Mouse (Mus musculus) embryonic facial prominence, embryonic 15.5 days (tissue): ENCODE measurements around the gene Sh3pxd2a. TPM values are rescaled to one million over a fixed set of nuclear protein-coding genes. Genes with fewer than 3 reads are reported as not detected.

Source experiments
- ATAC-seq: fragments of 200-750 bp; cut with Nextera tagmentation; 2 replicates; pipeline ENCODE4 v1.8.0; 2017; ENCODE audit warnings: low read depth, moderate TSS enrichment; ENCODE audit not compliant: insufficient number of reproducible peaks, low FRiP score, low TSS enrichment
- H3K27ac ChIP-seq: fragments of 300-500 bp; sonication (generic); replicated peaks from 2 replicates; pipeline ENCODE4 v1.5.1; 2015; ENCODE audit warnings: mild to moderate bottlenecking, inconsistent platforms
- H3K27me3 ChIP-seq: fragments of 300-500 bp; sonication (generic); 2 replicates; pipeline ENCODE4 v1.6.1; 2015; ENCODE audit warnings: inconsistent platforms
- H3K36me3 ChIP-seq: fragments of 300-500 bp; sonication (generic); 2 replicates; pipeline ENCODE4 v1.6.1; 2015; ENCODE audit warnings: mild to moderate bottlenecking, inconsistent platforms
- H3K4me1 ChIP-seq: fragments of 300-500 bp; sonication (generic); 2 replicates; pipeline ENCODE4 v1.6.1; 2015; ENCODE audit warnings: inconsistent platforms
- H3K4me2 ChIP-seq: fragments of 300-500 bp; sonication (generic); replicated peaks from 2 replicates; pipeline ENCODE4 v1.6.1; 2015; ENCODE audit warnings: mild to moderate bottlenecking, inconsistent platforms
- H3K4me3 ChIP-seq: fragments of 300-500 bp; sonication (generic); replicated peaks from 2 replicates; pipeline ENCODE4 v1.5.1; 2015; ENCODE audit warnings: mild to moderate bottlenecking, inconsistent platforms
- H3K9ac ChIP-seq: fragments of 300-500 bp; sonication (generic); 2 replicates; pipeline ENCODE4 v1.6.1; 2015; ENCODE audit warnings: inconsistent platforms
- H3K9me3 ChIP-seq: fragments of 300-500 bp; sonication (generic); replicated peaks from 2 replicates; pipeline ENCODE4 v1.6.1; 2016; ENCODE audit warnings: inconsistent platforms
- WGBS: fragments of 180-500 bp; shearing (Covaris S2); methylation state at CpG from one replicate; pipeline ENCODE4 v1.1.7; 2015; 5-methylcytosine and 5-hydroxymethylcytosine counted together
- polyA plus RNA-seq: library from polyadenylated mRNA; unstranded; fragments of >200 nt; fragmentation: Nextera tagmentation; extraction: Ambion mirVana; gene quantifications from 2 replicates; pipeline ENCODE4 v1.2.1, GENCODE M21; 2015

Sh3pxd2a gene
- polyA plus RNA-seq, result 15.8 and 16.0 TPM in 2 replicates

DNA sequence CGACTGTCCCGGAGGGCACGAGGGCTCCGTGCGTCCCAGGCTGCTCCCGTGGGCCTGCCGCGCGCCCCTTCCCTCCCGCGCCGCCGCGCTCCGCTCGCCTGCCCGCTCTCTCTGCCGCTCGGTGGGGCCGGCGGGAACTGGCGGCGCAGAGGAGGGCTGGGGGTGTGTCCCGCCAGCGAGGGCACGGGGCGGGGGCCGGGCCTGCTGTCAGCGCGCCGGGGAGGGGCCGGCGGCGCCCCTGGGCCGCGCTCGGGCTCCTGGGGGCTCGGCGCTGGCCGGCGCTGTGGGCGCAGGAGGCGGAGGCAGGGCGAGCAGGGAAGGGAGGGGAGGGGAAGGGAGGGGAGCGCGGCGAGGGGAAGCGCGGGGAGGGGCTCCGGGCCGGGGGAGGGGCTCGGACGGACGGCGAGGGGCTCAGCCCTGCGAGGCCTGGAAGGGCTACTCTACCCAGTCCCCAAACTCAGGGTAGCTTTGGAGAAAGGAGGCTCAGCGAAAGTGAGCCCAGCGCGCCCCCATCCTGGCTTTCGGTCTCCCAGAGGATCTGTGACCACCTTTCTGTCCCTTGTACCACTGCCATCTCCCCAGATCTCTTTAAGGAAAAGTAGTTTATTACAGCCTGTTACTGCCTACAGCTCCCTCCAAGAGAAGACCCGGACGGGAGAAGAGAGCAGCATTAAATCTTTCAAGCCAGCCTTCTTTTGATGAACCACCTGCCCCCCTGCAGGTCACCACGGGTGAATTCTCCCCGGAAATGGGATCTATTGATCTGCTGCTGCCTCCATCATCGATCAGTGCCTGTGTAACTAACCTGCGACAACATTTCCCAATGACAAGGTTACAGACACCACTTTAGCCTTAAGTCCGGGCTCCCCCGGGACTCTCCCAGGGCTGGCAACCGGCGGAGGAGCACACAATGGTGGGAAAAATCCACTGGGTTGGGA is at the start of gene Sh3pxd2a:
Sh3pxd2a (minus strand) TSS at position 98 of the 938 bp plus-strand sequence.
- H3K4me1 ChIP-seq, result peaks cover 54% of the 10 kb centered on the region
- peak within 1 kb of the TSS; percentile 82 for H3K4me2 ChIP-seq
- WGBS, result 2% methylated on average over 48 of the region's 70 CpGs
- peak within 1 kb of the TSS; percentile 93 for H3K27ac ChIP-seq
- H3K9ac ChIP-seq, result peak within 1 kb of the TSS; percentile 88
- no peaks in the 10 kb centered on the region for H3K36me3 ChIP-seq
- no peaks in the 10 kb centered on the region for H3K27me3 ChIP-seq
- H3K4me3 ChIP-seq, result peak within 1 kb of the TSS; percentile 83
- peak; percentile 92 for ATAC-seq
- no peaks in the 10 kb centered on the region; the same call in 1 of the 2 replicates for H3K9me3 ChIP-seq

DNA sequence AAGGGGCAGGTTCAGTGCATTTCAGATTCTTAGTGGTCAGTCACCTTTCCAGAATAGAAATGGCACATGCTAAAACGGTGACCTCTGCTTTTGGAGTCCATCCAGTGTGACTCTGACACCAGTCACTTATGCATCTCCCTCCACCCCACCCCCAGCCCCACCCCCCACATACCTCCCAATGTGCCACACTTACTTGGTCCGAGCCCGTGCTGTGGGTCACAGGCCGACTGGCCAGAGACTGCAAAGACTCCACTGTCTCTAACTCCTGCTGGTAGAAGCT is 49.4 kb upstream of the Sh3pxd2a start:
- 78% methylated on average over 4 of the region's 4 CpGs for WGBS
- no peak overlapping the region for H3K4me2 ChIP-seq
- no peaks in the 10 kb centered on the region for H3K27me3 ChIP-seq
- H3K4me1 ChIP-seq, result peaks cover 27% of the 10 kb centered on the region
- no peaks in the 10 kb centered on the region for H3K9me3 ChIP-seq
- H3K9ac ChIP-seq, result no peak overlapping the region
- no peak for ATAC-seq
- H3K36me3 ChIP-seq, result peaks cover 40% of the 10 kb centered on the region
- H3K4me3 ChIP-seq, result no peak overlapping the region
- no peak overlapping the region for H3K27ac ChIP-seq

DNA sequence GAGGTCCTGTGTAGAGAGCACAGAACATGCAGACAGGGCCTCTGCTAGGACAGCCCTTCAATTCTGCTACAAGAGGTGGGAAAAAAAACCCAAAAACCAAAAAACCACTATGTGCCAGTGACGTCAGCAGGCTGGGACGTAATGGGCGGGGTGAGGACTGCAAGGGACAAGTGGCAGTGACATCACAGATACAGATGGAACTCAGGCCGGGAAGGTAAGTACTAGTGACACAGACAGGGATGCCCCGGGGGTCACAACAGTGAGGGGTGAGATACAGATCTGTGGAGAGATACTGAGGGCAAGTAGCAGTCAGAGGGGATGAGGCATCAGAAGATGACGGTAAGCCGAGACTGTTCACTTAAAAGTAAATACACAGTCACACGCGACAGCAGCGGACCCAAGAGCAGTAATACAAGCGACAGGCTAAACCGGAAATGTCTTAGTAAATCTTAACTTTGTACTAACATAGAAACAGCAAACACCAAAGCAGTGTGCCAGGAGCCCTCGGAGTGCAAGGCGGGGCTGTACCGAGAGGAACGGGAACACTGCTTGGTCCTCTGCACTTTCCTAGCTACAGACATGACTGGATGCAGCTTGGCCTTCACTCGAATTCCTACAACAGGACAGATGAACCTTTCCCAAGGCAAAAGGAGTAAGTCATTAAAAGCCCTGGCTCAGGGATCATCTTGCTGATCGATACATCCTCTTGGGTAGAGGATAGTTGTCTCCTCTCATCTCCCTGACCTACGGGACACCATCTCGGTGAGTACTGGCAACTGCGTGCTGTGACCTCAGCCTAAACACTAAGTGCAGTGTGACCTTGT is 48.8 kb upstream of the Sh3pxd2a start:
- no peak overlapping the region for H3K27ac ChIP-seq
- no peak for ATAC-seq
- no peak overlapping the region for H3K9ac ChIP-seq
- H3K4me3 ChIP-seq, result no peak overlapping the region
- no peaks in the 10 kb centered on the region for H3K9me3 ChIP-seq
- H3K27me3 ChIP-seq, result no peaks in the 10 kb centered on the region
- 70% methylated on average over 21 of the region's 21 CpGs for WGBS
- H3K4me1 ChIP-seq, result peaks cover 32% of the 10 kb centered on the region
- H3K4me2 ChIP-seq, result no peak overlapping the region
- H3K36me3 ChIP-seq, result peaks cover 40% of the 10 kb centered on the region

DNA sequence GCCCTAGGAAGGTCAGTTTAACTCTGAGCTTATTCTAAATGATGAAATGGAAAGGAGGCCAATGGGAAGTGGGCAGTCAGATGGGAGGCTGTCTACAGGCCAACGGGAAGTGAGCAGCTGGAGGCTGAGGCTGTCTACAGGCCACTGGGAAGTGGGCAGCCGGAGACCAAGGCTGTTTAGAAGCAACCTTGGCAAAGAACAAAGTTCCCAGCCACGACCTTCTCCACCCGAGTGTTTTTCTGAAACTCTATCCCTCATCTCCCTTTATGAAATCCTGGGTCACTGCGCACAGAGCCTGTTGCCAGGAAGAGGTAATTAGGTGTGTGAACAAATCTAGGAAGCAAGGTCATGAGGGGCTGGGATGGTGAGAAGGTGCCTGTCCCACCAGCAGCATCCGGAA is 47.8 kb upstream of the Sh3pxd2a start:
- 56% methylated on average over 6 of the region's 6 CpGs for WGBS
- Histone ChIP-seq H3K4me2 (no peak overlapping the region), H3K27me3 (no peaks in the 10 kb centered on the region), H3K9ac (no peak overlapping the region), H3K36me3 (peaks cover 37% of the 10 kb centered on the region), H3K9me3 (no peaks in the 10 kb centered on the region), H3K4me3 (no peak overlapping the region), H3K4me1 (peaks cover 39% of the 10 kb centered on the region), H3K27ac (0 out of 2 replicates have a peak overlapping the region, but pooled peaks have one; percentile 40)
- ATAC-seq, result no peak

DNA sequence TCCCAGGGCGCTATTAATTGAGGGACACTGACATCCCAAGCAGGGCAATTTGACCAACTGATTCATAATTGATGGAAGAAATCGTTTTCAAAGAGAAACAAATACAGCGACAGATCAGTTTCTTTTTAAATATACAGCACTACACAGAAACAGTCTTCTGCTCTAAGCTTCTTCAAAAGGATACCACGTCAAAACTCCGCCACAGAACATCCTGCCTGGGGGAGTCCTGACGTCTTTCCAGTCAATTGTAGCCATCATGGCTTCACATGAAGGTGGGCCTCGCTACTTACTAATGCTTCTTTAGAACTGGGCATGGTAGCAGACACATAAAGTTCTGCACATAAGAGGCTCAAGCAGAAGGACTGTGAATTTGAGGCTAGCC is 47.1 kb upstream of the Sh3pxd2a start:
- no peak overlapping the region for H3K9ac ChIP-seq
- H3K9me3 ChIP-seq, result no peaks in the 10 kb centered on the region
- peaks cover 37% of the 10 kb centered on the region for H3K36me3 ChIP-seq
- peak overlapping the region; percentile 85 for H3K27ac ChIP-seq
- peaks cover 39% of the 10 kb centered on the region for H3K4me1 ChIP-seq
- no peak overlapping the region for H3K4me3 ChIP-seq
- no peaks in the 10 kb centered on the region for H3K27me3 ChIP-seq
- no peak for ATAC-seq
- H3K4me2 ChIP-seq, result no peak overlapping the region
- WGBS, result 42% methylated on average over 7 of the region's 7 CpGs

DNA sequence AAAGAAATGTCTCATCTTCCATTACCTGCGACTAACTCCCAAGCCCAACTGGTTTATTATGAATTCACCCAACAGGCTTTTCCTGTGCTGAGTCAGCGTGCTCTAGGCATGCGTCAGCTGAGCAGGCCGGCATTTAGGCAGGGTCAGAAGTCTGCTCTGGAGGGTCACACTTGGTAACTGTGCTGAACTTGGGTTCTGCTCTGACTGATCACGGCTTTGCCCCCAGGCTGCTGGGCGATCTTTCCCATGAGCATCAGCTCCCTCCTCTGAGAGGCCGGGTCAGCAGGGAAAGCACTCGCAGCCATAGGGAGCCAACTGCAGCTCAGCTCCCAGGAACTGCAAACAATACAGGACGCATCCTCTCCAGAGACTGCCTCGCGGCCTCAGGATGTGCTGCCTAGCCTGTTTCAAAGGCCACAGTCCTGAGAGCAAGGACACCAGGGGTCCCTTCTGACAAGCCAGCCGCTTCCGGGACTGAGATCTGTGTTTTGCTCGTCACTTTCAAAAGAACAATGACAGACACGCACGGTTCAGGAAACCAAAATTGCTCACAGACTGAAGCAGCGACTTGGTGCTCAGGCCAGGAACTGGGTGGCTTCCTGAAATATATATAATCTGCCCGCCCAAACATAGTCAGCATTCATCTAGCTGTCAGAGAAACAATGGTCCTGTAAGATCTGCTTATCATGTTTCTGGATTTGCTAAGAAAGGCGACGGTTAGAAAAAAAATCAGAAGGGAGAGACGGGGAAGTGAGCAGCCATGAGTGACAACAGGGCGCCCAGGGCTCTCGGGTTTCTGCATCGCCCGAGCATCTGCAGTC is 46.5 kb upstream of the Sh3pxd2a start:
- WGBS, result 23% methylated on average over 25 of the region's 25 CpGs
- peaks cover 39% of the 10 kb centered on the region for H3K4me1 ChIP-seq
- peak overlapping the region; percentile 24; the same call in 1 of the 2 replicates for H3K4me2 ChIP-seq

DNA sequence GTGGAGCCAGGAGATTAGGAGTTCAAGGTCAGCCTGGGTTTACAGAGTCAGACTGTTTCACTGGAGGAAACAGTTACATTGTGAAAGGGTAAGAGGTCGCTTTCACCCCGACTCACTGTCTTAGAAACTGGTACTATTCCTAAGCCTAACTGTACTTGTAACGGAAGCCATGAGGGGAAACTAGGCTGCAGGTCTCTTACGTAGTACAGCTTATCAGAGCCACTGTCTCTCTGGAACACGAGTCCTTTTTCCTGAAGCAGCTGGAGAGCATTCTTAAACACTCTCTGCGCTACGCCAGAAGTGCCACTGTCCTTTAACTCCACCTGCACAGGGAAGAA is 45.9 kb upstream of the Sh3pxd2a start:
- Histone ChIP-seq H3K4me3 (no peak overlapping the region), H3K4me2 (no peak overlapping the region), H3K27me3 (no peaks in the 10 kb centered on the region), H3K9ac (no peak overlapping the region), H3K9me3 (no peaks in the 10 kb centered on the region), H3K36me3 (peaks cover 31% of the 10 kb centered on the region; the same call in 1 of the 2 replicates), H3K27ac (peak overlapping the region; percentile 85), H3K4me1 (peaks cover 39% of the 10 kb centered on the region)
- WGBS, result 67% methylated on average over 7 of the region's 7 CpGs
- no peak for ATAC-seq

More for the DNA sequence above, 46.5 kb upstream of the Sh3pxd2a start:
- Histone ChIP-seq H3K36me3 (peaks cover 34% of the 10 kb centered on the region), H3K27ac (peak overlapping the region; percentile 85), H3K9me3 (no peaks in the 10 kb centered on the region), H3K4me3 (no peak overlapping the region), H3K27me3 (no peaks in the 10 kb centered on the region), H3K9ac (no peak overlapping the region)
- no peak for ATAC-seq

DNA sequence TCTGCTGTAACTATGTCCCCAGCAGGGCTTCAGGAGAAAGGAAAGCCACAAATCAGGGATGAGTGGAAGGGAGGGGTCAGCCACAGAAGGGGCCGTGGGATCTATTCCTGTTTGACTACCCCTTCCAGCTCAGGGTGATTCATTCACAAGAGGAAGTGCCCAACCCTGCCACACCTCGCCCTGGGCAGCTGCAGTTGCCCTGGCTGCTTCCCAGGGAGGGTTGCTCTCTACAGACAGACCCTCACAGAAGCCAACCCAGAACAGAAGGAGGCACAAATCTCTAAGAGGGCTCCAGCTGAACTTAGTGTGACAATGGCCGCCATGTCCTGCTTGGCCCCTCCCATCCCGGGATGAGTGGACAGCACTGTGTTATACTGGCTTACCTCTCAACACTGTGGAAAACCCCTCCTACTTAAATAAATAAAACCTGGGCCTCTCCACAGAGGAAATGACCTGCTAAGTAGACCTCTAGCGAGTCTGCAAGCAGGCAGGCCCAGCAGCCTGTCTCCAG is 44.6 kb upstream of the Sh3pxd2a start:
- Histone ChIP-seq H3K4me3 (no peak overlapping the region), H3K27ac (peak overlapping the region; percentile 45), H3K4me2 (no peak overlapping the region), H3K27me3 (no peaks in the 10 kb centered on the region), H3K36me3 (0 out of 2 replicates have a peak, but pooled peaks cover 19% of the 10 kb centered on the region), H3K9ac (no peak overlapping the region), H3K4me1 (peaks cover 39% of the 10 kb centered on the region), H3K9me3 (no peaks in the 10 kb centered on the region)
- WGBS, result 64% methylated on average over 5 of the region's 5 CpGs
- peak; percentile 25; the same call in 1 of the 2 replicates for ATAC-seq

DNA sequence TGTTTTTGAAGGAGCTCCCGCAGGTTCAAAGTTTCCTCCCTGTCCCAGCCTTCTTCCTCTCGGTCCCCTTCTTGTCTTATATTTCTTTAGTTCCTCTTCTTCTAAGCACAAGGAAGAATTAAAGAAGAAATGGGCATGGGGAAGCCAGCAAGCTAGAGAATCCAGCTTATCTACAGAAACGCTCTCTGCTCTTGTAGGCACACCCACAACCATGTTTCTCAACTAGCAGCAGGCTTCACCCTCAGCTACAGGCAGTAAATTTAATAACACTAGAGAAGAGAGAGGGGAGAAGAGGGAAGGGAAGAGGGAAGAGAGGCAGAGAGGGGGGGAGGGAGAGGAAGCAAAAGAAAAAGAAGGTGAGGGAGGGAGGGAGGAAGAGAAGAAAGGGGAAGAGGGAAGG is 44.0 kb upstream of the Sh3pxd2a start:
- Histone ChIP-seq H3K27me3 (no peaks in the 10 kb centered on the region), H3K36me3 (0 out of 2 replicates have a peak, but pooled peaks cover 17% of the 10 kb centered on the region), H3K27ac (peak overlapping the region; percentile 55), H3K4me2 (no peak overlapping the region), H3K4me1 (peaks cover 39% of the 10 kb centered on the region), H3K9me3 (no peaks in the 10 kb centered on the region), H3K4me3 (no peak overlapping the region), H3K9ac (no peak overlapping the region)
- ATAC-seq, result no peak
- 67% methylated on average over 3 of the region's 3 CpGs for WGBS

DNA sequence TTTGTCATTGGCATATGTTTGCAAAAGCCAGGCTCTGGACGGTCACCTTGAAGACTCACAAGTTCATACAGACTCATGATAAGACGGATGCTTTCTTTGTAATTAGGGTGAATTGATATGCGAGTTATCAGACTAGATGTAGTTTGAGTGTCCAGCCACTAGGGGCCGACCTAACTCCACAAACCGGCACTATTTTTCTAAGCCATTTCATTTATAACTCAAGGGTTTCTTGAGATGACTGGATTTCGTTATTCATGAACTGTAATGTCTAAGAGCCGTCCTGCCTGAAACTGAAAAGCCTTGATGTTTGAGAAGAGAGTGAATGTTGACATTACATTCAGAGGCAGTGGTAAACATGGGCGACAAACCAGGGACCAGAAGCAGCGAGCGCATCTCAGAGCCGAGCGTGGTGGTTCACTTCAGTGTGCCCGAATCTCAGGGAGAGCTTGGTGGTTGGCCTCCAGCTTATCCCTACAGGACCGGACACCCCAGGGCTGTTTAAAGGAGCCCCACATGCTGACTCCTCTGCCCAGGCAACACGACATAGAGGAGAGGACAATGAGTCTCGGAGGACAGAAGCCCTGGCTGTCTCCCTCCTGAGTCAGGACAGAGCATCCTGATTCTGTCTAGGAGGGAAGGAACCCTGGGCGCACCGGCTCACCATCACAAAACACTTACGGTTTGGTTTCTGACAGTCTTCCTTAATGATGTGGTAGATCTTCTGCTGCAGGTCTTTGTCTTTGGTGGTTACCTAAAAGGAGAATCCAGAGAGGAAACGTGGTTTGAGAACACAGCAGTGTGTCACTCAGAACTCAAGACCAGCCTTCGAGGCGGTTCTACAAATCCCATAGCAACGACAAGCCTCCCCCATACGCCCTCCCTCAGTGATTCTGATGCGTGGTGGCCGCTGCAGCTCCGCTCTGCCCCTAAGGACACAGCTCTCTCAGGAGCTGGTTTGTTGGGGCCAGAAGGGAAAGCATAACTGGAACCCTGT is 43.2 kb upstream of the Sh3pxd2a start:
- Histone ChIP-seq H3K36me3 (0 out of 2 replicates have a peak, but pooled peaks cover 17% of the 10 kb centered on the region), H3K4me3 (no peak overlapping the region), H3K4me1 (peaks cover 39% of the 10 kb centered on the region), H3K9me3 (no peaks in the 10 kb centered on the region), H3K4me2 (0 out of 2 replicates have a peak overlapping the region, but pooled peaks have one; percentile 8), H3K27me3 (no peaks in the 10 kb centered on the region), H3K9ac (no peak overlapping the region), H3K27ac (peak overlapping the region; percentile 55)
- 54% methylated on average over 27 of the region's 27 CpGs for WGBS
- ATAC-seq, result no peak
